Mouse (Mus musculus): ENCODE results near the gene Gucy2d.

Gucy2d gene

GRCm38 (mm10) chr7:98523813-98524361, 83.7 kb downstream of the Gucy2d start:
- peak; percentile 79 to 82 for DNase-seq

- peak in 1 of 2 experiments; percentile 47 for DNase-seq
Observed at GRCm38 (mm10) chr7:98524401-98524800, 84.2 kb downstream of the Gucy2d start.

GRCm38 (mm10) chr7:98524869-98525699, 84.9 kb downstream of the Gucy2d start:
- DNase-seq: no peak

All from cerebellum, postnatal 10 days (tissue).